Mouse (Mus musculus): ENCODE results near the gene Prkcg.

- TF ChIP-seq HCFC1 (IDR thresholded peaks at IDR 0.05; ENCODE audit: low read depth, low read length) (no peak), TCF12 (IDR thresholded peaks at IDR 0.05; ENCODE audit: low read depth, low read length) (no peak), POLR2A (IDR thresholded peaks at IDR 0.05; ENCODE audit: low read depth, low read length) (no peak), CTCF (conservative IDR thresholded peaks at IDR 0.05 in 1 of 2, IDR thresholded peaks at IDR 0.05 in 1 of 2; ENCODE audit: low read depth in 2 of 2, low read length in 2 of 2) (0 out of 4 replicates have a peak, but pooled peaks of 1 of the 2 experiments have one; percentile 3), MAX (IDR thresholded peaks at IDR 0.05; ENCODE audit: low read length) (no peak), ZMIZ1 (IDR thresholded peaks at IDR 0.05; ENCODE audit: low read depth, low read length) (no peak), POLR2AphosphoS2 (IDR thresholded peaks at IDR 0.05; ENCODE audit: low read depth, low read length) (no peak), USF2 (conservative IDR thresholded peaks at IDR 0.05; ENCODE audit: low read depth, low read length) (no peak)
Measured at GRCm38 (mm10) chr7:3310233-3310632, 21.3 kb downstream of the Prkcg start.
